Comparison of ENCODE assay signal across 11 mouse cellular contexts in genomic region chr1:190659722-190660502, GRCm38 (mm10).
A peak's percentile ranks its signal among the peaks of the same experiment; 100 is the strongest.
DNase-seq lines count a peak whose midpoint lies in the region; ATAC-seq lines count a peak whose summit lies in the region.
"Had no signal": no experiment of that assay in that cellular context is flagged by ENCODE, and none has a peak within 500 bp of the region (broad histone marks: within the 10 kb centered on the region; RNA-seq: fewer than 3 reads in every experiment).

No protein-coding gene starts in this region.

- no peak overlapping the region for H3K4me3 ChIP-seq in heart, embryonic 10.5 days
- H3K4me3 ChIP-seq: liver, embryonic 15.5 days had no signal

- H3K36me3 ChIP-seq in heart, embryonic 10.5 days = no peaks in the 10 kb centered on the region
- H3K36me3 ChIP-seq: liver, embryonic 15.5 days had no signal

- 63% methylated on average over 17 of the region's 17 CpGs for WGBS in heart, embryonic 10.5 days

- no peaks in the 10 kb centered on the region for H3K27me3 ChIP-seq in heart, embryonic 10.5 days (ENCODE audit: insufficient read depth, poor library complexity, severe bottlenecking)
- H3K27me3 ChIP-seq: liver, embryonic 15.5 days had no signal

- H3K4me1 ChIP-seq in heart, embryonic 10.5 days = peaks cover 65% of the 10 kb centered on the region
- H3K4me1 ChIP-seq: liver, embryonic 15.5 days had no signal

- H3K27ac ChIP-seq in heart, embryonic 10.5 days = peak overlapping the region; percentile 77
- H3K27ac ChIP-seq: liver, embryonic 15.5 days; macrophage had no signal

- no peak for DNase-seq in heart, embryonic 10.5 days (ENCODE audit: low spot score)
- DNase-seq in heart, adult 9 months (ENCODE audit: low spot score in 2 of 2) = no peak
- peak; percentile 52 to 56 for DNase-seq in right cerebral cortex, adult 2 months (ENCODE audit: low spot score in 2 of 2)
- no peak for DNase-seq in right cerebral cortex, postnatal 14 days
- peak; percentile 38 to 53 for DNase-seq in left cerebral cortex, adult 18-20 months (ENCODE audit: low spot score in 2 of 2)
- no peak for DNase-seq in embryo, embryonic 10.5 days (ENCODE audit: low spot score)
- DNase-seq: cerebellum, postnatal 36 days; kidney, postnatal 36 days had no signal

- ATAC-seq in CD4-positive, CD25-positive, alpha-beta regulatory T cell, adult 4 months = no peak

- no peaks in the 10 kb centered on the region for H3K9me3 ChIP-seq in heart, embryonic 10.5 days
- H3K9me3 ChIP-seq: liver, embryonic 15.5 days had no signal

Comparison
In these comparisons a context has a peak if more than half of its experiments do, and no peak if none do; other contexts are left out.
1. DNase-seq: peak in right cerebral cortex, adult 2 months (2 of 2) and left cerebral cortex, adult 18-20 months (2 of 2); none in heart, embryonic 10.5 days (single experiment), heart, adult 9 months (0 of 2), right cerebral cortex, postnatal 14 days (single experiment) and embryo, embryonic 10.5 days (single experiment).